Mouse (Mus musculus) liver, embryonic 16.5 days (tissue): Measurements from ENCODE around the gene Sema4b. TPM values are rescaled to one million over a fixed set of nuclear protein-coding genes. Genes with fewer than 3 reads are reported as not detected.

ENCODE experiments used
- ATAC-seq: fragments of 200-750 bp; cut with Nextera tagmentation; 2 replicates; pipeline ENCODE4 v1.8.0; 2017; ENCODE audit warnings: low read depth, mild to moderate bottlenecking, moderate number of reproducible peaks, moderate library complexity
- H3K27ac ChIP-seq: fragments of 300-500 bp; sonication (generic); 2 replicates; pipeline ENCODE4 v1.5.1; 2014; ENCODE audit warnings: mild to moderate bottlenecking, low read length
- H3K27me3 ChIP-seq: fragments of 300-500 bp; sonication (generic); 2 replicates; pipeline ENCODE4 v1.6.1; 2014; ENCODE audit warnings: low read depth, low read length, mixed read lengths; ENCODE audit not compliant: control insufficient read depth, insufficient read depth
- H3K36me3 ChIP-seq: fragments of 300-500 bp; sonication (generic); 2 replicates; pipeline ENCODE4 v1.6.1; 2014; ENCODE audit warnings: mild to moderate bottlenecking; ENCODE audit not compliant: control insufficient read depth, insufficient read depth
- H3K4me1 ChIP-seq: fragments of 300-500 bp; sonication (generic); 2 replicates; pipeline ENCODE4 v1.6.1; 2014; ENCODE audit warnings: low read depth, low read length, mixed read lengths; ENCODE audit not compliant: control insufficient read depth
- H3K4me2 ChIP-seq: fragments of 300-500 bp; sonication (generic); 2 replicates; pipeline ENCODE4 v1.6.1; 2014; ENCODE audit warnings: low read depth, low read length, mixed read lengths
- H3K4me3 ChIP-seq: fragments of 300-500 bp; sonication (generic); 2 replicates; pipeline ENCODE4 v1.5.1; 2014; ENCODE audit warnings: low read depth, mild to moderate bottlenecking, low read length
- H3K9ac ChIP-seq: fragments of 300-500 bp; sonication (generic); 2 replicates; pipeline ENCODE4 v1.6.1; 2014; ENCODE audit warnings: low read depth, low read length
- H3K9me3 ChIP-seq: fragments of 300-500 bp; sonication (generic); replicated peaks from 2 replicates; pipeline ENCODE4 v1.6.1; 2016; ENCODE audit warnings: low read length; ENCODE audit not compliant: control insufficient read depth
- WGBS: fragments of 180-500 bp; shearing (Covaris S2); extraction: QIAGEN DNeasy Blood & Tissue Kit; methylation state at CpG from one replicate; pipeline ENCODE4 v1.1.7; 2014; ENCODE audit not compliant: insufficient replicate concordance; 5-methylcytosine and 5-hydroxymethylcytosine counted together
- polyA plus RNA-seq: library from polyadenylated mRNA; unstranded; fragments of >200 nt; fragmentation: Nextera tagmentation; extraction: Ambion mirVana; gene quantifications from 2 replicates; pipeline ENCODE4 v1.2.1, GENCODE M21; 2015

Gene Sema4b
- polyA plus RNA-seq, 1 experiment from 2014 or later, result 14.4 TPM

DNA sequence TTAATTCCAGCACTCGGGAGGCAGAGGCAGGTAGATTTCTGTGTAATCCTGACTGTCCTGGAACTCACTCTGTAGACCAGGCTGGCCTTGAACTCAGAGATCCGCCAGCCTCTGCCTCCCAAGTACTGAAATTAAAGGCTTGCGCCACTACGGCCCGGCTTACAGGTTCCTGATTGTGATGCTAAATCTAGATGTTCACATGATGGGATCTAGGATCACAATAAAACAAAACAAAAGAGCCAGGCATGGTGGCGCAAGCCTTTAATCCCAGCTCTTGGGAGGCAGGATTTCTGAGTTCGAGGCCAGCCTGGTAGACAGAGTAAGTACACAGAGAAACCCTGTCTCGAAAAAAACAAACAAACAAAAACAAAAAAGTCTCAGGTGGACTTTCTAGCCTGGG is 33.9 kb upstream of the Sema4b start:
- H3K27me3 ChIP-seq, result no peaks in the 10 kb centered on the region
- 80% methylated on average over 8 of the region's 8 CpGs for WGBS
- no peak for ATAC-seq

DNA sequence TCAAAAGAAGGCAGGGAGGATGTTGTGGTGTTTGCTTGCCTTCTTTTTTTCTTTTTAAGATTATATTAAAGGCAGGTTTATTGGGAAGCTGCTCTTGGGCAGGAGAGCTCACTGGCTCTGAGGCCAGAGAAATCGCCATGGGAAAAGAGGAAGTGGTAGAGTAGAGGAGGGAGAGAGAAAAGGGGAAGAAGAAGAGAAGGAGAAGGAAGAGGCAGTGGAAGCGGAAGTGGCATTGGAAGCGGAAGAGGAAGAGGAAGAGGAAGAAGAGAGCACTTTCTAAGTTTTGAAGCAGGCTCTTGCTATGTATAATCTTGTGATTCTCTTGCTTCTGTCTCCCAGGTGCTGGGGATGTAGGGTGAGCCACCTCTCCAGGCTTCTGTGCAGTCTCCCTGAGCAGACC is 32.0 kb upstream of the Sema4b start:
- Histone ChIP-seq H3K9ac (no peak overlapping the region), H3K4me2 (no peak overlapping the region), H3K4me3 (no peak overlapping the region), H3K4me1 (peaks cover 23% of the 10 kb centered on the region), H3K36me3 (no peaks in the 10 kb centered on the region), H3K27ac (no peak overlapping the region), H3K27me3 (no peaks in the 10 kb centered on the region), H3K9me3 (no peaks in the 10 kb centered on the region)
- no peak for ATAC-seq
- WGBS, result 30% methylated on average over 3 of the region's 3 CpGs

More for the DNA sequence above, 33.9 kb upstream of the Sema4b start:
- Histone ChIP-seq H3K9me3 (no peaks in the 10 kb centered on the region), H3K4me3 (no peak overlapping the region), H3K36me3 (no peaks in the 10 kb centered on the region), H3K4me2 (no peak overlapping the region), H3K9ac (no peak overlapping the region), H3K27ac (no peak overlapping the region), H3K4me1 (peaks cover 19% of the 10 kb centered on the region)

DNA sequence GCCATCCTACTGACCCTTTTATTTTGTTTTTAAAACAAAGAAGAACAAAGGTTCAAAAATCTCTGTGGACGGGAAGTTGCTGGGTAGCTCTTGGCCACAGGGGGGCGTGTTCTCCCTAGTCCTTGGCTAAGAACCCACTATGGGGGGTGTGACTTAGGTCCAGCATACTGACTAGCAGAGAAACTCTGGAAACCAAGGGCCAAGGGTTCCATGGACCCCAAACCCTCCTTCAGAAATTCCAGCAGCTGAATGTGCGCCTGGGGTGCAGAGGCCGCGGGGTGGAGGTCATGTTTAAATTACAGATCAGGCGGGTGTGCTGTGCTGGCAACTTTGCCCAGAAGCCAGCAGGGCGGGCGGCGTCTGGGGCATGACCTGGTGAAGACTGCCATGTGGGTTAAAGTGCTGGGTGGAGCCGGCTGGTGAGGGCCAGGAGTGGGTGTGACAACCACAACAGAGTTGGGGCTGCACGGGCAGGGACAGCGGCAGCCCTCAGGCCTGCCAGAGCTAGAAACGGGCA is 29.9 kb upstream of the Sema4b start:
- Histone ChIP-seq H3K9ac (peak overlapping the region; percentile 49; the same call in 1 of the 2 replicates), H3K4me3 (peak overlapping the region; percentile 13), H3K27ac (peak overlapping the region; percentile 74), H3K36me3 (no peaks in the 10 kb centered on the region), H3K4me1 (peaks cover 23% of the 10 kb centered on the region), H3K9me3 (no peaks in the 10 kb centered on the region), H3K27me3 (no peaks in the 10 kb centered on the region), H3K4me2 (peak overlapping the region; percentile 52)
- peak; percentile 92 for ATAC-seq
- WGBS, result 29% methylated on average over 13 of the region's 13 CpGs

DNA sequence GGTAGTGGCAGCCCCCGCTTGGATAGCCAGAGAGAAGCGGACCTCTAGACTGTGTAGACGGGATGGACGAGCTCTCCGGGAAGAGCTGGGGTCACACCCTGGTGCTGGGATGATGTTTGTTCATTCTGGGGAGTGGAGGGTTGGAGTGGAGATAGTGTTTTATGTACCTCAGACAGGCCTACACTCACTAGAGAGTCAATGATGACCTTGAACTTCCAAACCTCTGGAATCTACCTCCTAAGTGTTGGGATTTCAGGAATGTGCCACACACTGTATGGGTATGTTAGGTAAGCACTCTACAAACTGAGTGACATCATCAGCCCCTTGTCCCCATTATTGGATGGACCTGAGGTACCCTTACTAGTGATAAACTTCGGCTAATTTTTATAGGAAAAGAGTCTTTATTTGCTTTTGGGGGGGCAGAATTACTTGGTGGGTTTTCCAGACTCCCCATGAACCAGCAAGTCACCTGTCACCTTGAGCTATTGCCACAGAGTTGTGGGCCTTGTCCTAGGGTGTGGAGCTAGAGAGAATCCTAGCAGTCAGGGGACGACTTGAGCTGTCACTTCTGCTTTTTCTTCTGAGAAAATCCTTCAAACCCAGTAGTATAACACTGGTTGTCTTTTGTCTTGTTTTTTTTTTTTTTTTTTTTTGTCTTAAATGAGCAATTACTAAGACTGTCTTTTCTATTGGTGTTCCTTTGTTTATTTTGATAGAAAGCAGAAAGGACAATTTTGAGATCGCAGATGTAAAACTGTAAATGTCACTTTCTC is 28.0 kb upstream of the Sema4b start:
- Histone ChIP-seq H3K9ac (no peak overlapping the region), H3K9me3 (no peaks in the 10 kb centered on the region), H3K27me3 (no peaks in the 10 kb centered on the region), H3K36me3 (no peaks in the 10 kb centered on the region), H3K27ac (no peak overlapping the region), H3K4me2 (no peak overlapping the region), H3K4me1 (peaks cover 23% of the 10 kb centered on the region), H3K4me3 (no peak overlapping the region)
- ATAC-seq, result no peak
- 71% methylated on average over 8 of the region's 8 CpGs for WGBS

DNA sequence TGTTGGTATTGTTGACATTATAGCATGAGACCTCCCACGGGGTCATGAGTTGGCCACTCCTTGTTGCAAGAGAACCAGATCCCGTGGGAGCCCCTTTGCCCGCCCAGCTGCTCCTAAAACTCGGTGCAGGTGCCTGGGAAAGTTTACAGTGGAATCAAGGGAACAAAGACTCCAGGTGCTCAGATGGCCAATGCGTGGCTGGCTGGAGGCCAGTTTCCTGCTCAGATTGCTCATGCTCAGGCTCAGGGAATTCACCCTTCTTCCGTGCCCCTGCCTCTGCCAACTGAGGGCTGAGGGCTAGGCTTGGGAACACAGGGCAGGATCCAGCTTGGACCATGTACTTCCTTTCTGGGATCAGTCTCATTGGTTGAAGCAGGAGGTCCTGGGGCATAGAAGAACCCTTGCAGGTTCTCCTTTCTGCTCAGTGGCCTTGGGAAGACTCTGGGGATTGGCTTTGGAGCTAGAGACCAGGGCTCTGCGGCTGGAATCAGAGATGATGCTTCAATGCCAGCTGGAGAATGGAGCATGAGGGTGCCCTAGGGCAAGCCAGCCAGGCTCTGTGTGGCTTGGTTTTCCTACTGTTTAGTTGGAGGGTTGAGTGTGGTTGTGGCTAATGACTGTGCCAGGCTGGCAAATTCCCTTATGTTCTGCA is 26.2 kb upstream of the Sema4b start:
- Histone ChIP-seq H3K27me3 (no peaks in the 10 kb centered on the region), H3K4me1 (peaks cover 23% of the 10 kb centered on the region), H3K27ac (no peak overlapping the region), H3K9me3 (no peaks in the 10 kb centered on the region), H3K36me3 (no peaks in the 10 kb centered on the region), H3K9ac (no peak overlapping the region), H3K4me3 (no peak overlapping the region), H3K4me2 (no peak overlapping the region)
- WGBS, result 62% methylated on average over 7 of the region's 7 CpGs
- ATAC-seq, result no peak

DNA sequence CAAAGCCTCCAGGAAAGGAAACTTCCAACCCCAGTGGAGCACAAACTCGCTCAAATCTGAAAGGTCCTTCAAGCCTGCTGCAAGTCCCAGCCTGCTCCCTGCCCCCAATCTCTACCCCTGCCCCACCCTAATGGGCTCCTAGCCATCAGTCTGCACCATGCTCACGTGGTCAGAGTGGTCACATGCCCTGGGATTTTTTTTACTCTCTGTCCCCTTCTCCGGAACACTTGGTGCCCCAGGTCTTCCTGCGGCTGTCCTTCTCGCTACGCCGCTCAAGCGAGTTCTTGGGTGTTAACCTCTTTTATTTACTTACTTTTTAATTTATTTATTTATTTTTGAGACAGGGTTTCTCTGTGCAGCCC is 25.7 kb upstream of the Sema4b start:
- no peak overlapping the region for H3K27ac ChIP-seq
- no peak for ATAC-seq
- H3K4me3 ChIP-seq, result no peak overlapping the region
- no peak overlapping the region for H3K9ac ChIP-seq
- no peak overlapping the region for H3K4me2 ChIP-seq
- no peaks in the 10 kb centered on the region for H3K27me3 ChIP-seq
- H3K4me1 ChIP-seq, result peaks cover 24% of the 10 kb centered on the region
- 71% methylated on average over 8 of the region's 8 CpGs for WGBS
- H3K9me3 ChIP-seq, result no peaks in the 10 kb centered on the region
- no peaks in the 10 kb centered on the region for H3K36me3 ChIP-seq

DNA sequence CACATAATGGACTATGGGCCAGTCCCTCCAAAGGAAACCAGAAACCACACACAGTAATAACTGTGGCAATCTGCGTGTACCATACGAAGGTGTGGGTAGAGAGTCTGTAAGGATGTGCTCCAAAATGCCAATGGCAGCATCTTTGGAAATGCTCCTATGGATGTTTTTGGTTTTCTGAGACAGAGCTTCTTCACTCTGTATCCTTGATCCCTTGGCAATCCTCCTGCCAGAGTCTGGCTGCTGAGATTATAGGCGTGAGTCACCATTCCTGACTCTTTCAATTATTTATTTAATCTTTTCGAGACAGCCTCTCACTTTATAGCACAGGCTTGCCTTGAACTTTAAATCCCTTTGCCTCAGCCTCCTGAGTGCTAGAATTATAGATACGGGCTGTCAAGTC is 21.2 kb upstream of the Sema4b start:
- Histone ChIP-seq H3K4me1 (peaks cover 15% of the 10 kb centered on the region), H3K27ac (no peak overlapping the region), H3K27me3 (no peaks in the 10 kb centered on the region), H3K9ac (no peak overlapping the region), H3K4me2 (no peak overlapping the region), H3K36me3 (no peaks in the 10 kb centered on the region), H3K9me3 (no peaks in the 10 kb centered on the region), H3K4me3 (no peak overlapping the region)
- ATAC-seq, result no peak
- 61% methylated on average over 5 of the region's 5 CpGs for WGBS

DNA sequence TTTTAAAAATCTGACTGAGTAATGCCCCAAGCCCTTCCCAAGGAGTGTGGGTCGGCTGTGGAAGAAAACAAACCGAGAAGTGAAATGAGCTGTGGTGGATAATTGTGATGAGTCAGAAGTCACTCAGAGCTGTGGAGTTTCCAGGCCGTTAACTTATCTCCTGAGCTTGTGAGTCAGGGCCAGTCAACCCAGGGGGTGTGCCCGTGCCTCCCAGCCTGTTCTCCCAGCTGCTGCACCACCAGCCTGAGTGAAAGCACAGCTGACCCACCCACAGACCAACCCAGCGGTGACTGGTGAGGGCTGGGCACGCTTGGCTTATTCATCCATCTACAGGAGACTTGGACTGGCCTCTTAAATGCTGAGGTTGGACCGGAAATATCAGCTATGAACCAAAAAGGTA is 19.9 kb upstream of the Sema4b start:
- peak overlapping the region; percentile 5; the same call in 1 of the 2 replicates for H3K4me2 ChIP-seq
- no peak overlapping the region for H3K4me3 ChIP-seq
- no peaks in the 10 kb centered on the region for H3K9me3 ChIP-seq
- 21% methylated on average over 7 of the region's 7 CpGs for WGBS
- H3K27ac ChIP-seq, result peak overlapping the region; percentile 61
- H3K27me3 ChIP-seq, result no peaks in the 10 kb centered on the region
- H3K4me1 ChIP-seq, result peaks cover 15% of the 10 kb centered on the region
- peak; percentile 100 for ATAC-seq
- H3K9ac ChIP-seq, result peak overlapping the region; percentile 19; the same call in 1 of the 2 replicates
- no peaks in the 10 kb centered on the region for H3K36me3 ChIP-seq

DNA sequence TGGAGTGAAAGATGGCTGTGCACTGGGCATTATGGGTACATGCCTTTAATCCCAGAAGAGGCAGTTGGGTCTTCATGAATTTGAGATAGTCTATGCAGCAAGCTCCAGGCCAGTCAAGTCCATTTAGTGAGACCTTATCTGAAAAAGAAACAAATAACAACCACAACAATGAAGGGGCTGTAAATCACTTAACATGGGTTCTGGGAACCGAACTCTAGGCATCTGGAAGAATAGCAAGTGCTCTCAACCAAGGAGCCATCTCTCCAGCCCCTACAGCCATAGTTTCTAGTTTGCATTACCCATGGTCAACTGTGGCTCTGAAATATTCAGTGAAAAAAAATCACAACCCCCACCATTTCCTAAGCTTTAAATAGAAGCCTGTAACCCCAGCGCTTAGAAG is 16.8 kb upstream of the Sema4b start:
- Histone ChIP-seq H3K4me3 (no peak overlapping the region), H3K4me2 (no peak overlapping the region), H3K9me3 (no peaks in the 10 kb centered on the region), H3K27ac (no peak overlapping the region), H3K27me3 (no peaks in the 10 kb centered on the region), H3K9ac (no peak overlapping the region), H3K4me1 (peaks cover 15% of the 10 kb centered on the region), H3K36me3 (no peaks in the 10 kb centered on the region)
- WGBS, result 67% methylated on average over 2 of the region's 2 CpGs
- ATAC-seq, result no peak
